Mouse (Mus musculus) stomach, embryonic 15.5 days (tissue): ENCODE data around the gene Glipr2. TPM values are rescaled to one million over a fixed set of nuclear protein-coding genes. Genes with fewer than 3 reads are reported as not detected.

Experiments
- ATAC-seq: fragments of 200-750 bp; cut with Nextera tagmentation; 2 replicates; pipeline ENCODE4 v1.8.0; 2017; ENCODE audit warnings: low read depth, moderate number of reproducible peaks, moderate TSS enrichment; ENCODE audit not compliant: insufficient read depth, low FRiP score
- H3K27ac ChIP-seq: fragments of 300-500 bp; sonication (generic); 2 replicates; pipeline ENCODE4 v1.5.1; 2015; ENCODE audit warnings: mild to moderate bottlenecking, inconsistent platforms
- H3K27me3 ChIP-seq: fragments of 300-500 bp; sonication (generic); replicated peaks from 2 replicates; pipeline ENCODE4 v1.6.1; 2015; ENCODE audit warnings: inconsistent platforms
- H3K36me3 ChIP-seq: fragments of 300-500 bp; sonication (generic); 2 replicates; pipeline ENCODE4 v1.6.1; 2015; ENCODE audit warnings: inconsistent platforms
- H3K4me1 ChIP-seq: fragments of 300-500 bp; sonication (generic); 2 replicates; pipeline ENCODE4 v1.6.1; 2015; ENCODE audit warnings: inconsistent platforms
- H3K4me2 ChIP-seq: fragments of 300-500 bp; sonication (generic); 2 replicates; pipeline ENCODE4 v1.6.1; 2015; ENCODE audit warnings: mild to moderate bottlenecking, inconsistent platforms
- H3K4me3 ChIP-seq: fragments of 300-500 bp; sonication (generic); replicated peaks from 2 replicates; pipeline ENCODE4 v1.5.1; 2015; ENCODE audit warnings: inconsistent platforms
- H3K9ac ChIP-seq: fragments of 300-500 bp; sonication (generic); 2 replicates; pipeline ENCODE4 v1.6.1; 2015; ENCODE audit warnings: inconsistent platforms
- H3K9me3 ChIP-seq: fragments of 300-500 bp; sonication (generic); 2 replicates; pipeline ENCODE4 v1.6.1; 2016; ENCODE audit warnings: inconsistent platforms
- WGBS: fragments of 180-500 bp; shearing (Covaris S2); methylation state at CpG from one replicate; pipeline ENCODE4 v1.1.7; 2015; 5-methylcytosine and 5-hydroxymethylcytosine counted together
- polyA plus RNA-seq: library from polyadenylated mRNA; unstranded; fragments of >200 nt; fragmentation: Nextera tagmentation; extraction: Ambion mirVana; gene quantifications from 2 replicates; pipeline ENCODE4 v1.2.1, GENCODE M21; 2015

The Glipr2 gene
- polyA plus RNA-seq, 1 experiment from 2014 or later, result 106 TPM

DNA sequence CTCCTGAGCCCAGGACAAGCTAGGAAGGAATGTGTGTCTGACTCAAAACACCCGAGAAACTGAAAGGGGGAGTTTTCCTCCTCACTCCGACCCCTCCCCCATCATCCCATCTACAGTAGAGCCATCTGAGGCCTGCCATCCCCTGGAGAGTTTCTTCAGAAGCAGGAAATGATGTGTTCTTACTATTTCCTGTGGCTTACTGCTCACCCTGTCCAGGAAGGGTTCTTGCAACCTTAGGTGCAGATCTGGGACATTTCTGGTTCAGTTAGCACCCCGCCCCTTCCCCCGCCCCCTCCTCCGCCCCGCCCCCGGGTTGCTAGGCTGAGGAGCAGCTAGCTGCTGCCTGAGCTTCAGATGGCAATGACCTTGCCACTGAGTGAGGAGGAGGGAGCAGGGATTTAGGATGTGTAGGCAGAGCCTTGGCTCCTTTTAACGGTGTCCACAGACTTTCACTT is 15.0 kb downstream of the Glipr2 start:
- Histone ChIP-seq H3K4me1 (peaks cover 32% of the 10 kb centered on the region), H3K36me3 (no peaks in the 10 kb centered on the region), H3K27ac (peak overlapping the region; percentile 86), H3K4me2 (peak overlapping the region; percentile 36; the same call in 1 of the 2 replicates), H3K27me3 (no peaks in the 10 kb centered on the region), H3K4me3 (no peak overlapping the region), H3K9ac (no peak overlapping the region), H3K9me3 (no peaks in the 10 kb centered on the region)
- 2% methylated on average over 8 of the region's 8 CpGs for WGBS
- ATAC-seq, result peak; percentile 74

- 53% methylated on average over 4 of the region's 4 CpGs for WGBS
Measured at GRCm38 (mm10) chr4:43973526-43973981, 16.4 kb downstream of the Glipr2 start.

DNA sequence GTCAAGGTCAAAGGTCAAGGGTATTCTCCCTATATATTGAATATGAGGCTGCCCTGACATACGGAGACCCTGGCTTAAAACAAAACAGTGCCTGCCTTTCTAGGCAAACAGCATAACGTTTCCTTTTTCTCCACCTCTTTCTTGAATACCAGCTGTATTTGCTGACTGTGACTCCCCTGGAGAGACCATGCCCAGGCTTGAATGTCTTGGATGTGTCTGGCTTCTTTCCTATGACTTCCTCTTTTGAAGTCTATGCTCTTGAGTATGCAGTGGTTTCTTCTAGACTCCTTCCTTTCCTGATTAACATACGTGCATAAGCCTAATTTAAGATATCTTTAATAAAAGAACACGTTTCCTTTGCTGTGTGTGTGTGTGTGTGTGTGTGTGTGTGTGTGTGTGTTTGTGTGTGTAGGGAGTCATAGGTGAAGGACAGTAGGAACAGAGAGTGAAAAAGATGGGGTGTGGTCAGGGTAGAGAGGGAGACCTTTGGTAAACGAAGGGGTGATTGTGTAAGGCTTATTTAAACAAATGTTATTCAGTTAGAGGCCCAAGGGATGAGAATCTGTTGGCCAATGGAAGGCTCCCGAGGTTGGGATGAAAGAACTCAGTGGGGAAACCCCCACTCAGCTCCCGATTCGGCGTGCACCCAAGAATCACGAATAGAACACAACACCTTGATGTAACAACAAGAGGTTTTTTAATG is 17.9 kb downstream of the Glipr2 start:
- H3K36me3 ChIP-seq, result no peaks in the 10 kb centered on the region
- no peak overlapping the region for H3K4me3 ChIP-seq
- peak overlapping the region; percentile 54; the same call in 1 of the 2 replicates for H3K27ac ChIP-seq
- H3K9me3 ChIP-seq, result no peaks in the 10 kb centered on the region
- no peak overlapping the region for H3K4me2 ChIP-seq
- 62% methylated on average over 10 of the region's 10 CpGs for WGBS
- no peak for ATAC-seq
- H3K4me1 ChIP-seq, result peaks cover 36% of the 10 kb centered on the region
- H3K9ac ChIP-seq, result no peak overlapping the region
- no peaks in the 10 kb centered on the region for H3K27me3 ChIP-seq

More at GRCm38 (mm10) chr4:43973526-43973981, 16.4 kb downstream of the Glipr2 start:
- Histone ChIP-seq H3K9me3 (no peaks in the 10 kb centered on the region), H3K9ac (no peak overlapping the region), H3K4me3 (no peak overlapping the region), H3K27ac (peak overlapping the region; percentile 61), H3K4me2 (no peak overlapping the region), H3K27me3 (no peaks in the 10 kb centered on the region), H3K36me3 (no peaks in the 10 kb centered on the region), H3K4me1 (peaks cover 26% of the 10 kb centered on the region)
- ATAC-seq, result no peak

- Histone ChIP-seq H3K4me2 (no peak overlapping the region), H3K9me3 (no peaks in the 10 kb centered on the region), H3K27me3 (no peaks in the 10 kb centered on the region), H3K4me3 (no peak overlapping the region), H3K9ac (no peak overlapping the region), H3K36me3 (no peaks in the 10 kb centered on the region), H3K4me1 (peaks cover 36% of the 10 kb centered on the region), H3K27ac (no peak overlapping the region)
- ATAC-seq, result no peak
- WGBS, result 75% methylated on average over 6 of the region's 6 CpGs
Measured at GRCm38 (mm10) chr4:43976223-43976740, 19.1 kb downstream of the Glipr2 start.

GRCm38 (mm10) chr4:43978521-43979443 is 21.6 kb downstream of the Glipr2 start:
- Histone ChIP-seq H3K4me1 (peaks cover 25% of the 10 kb centered on the region), H3K27me3 (no peaks in the 10 kb centered on the region), H3K4me2 (no peak overlapping the region), H3K9ac (no peak overlapping the region), H3K9me3 (no peaks in the 10 kb centered on the region), H3K4me3 (no peak overlapping the region), H3K27ac (peak overlapping the region; percentile 71), H3K36me3 (no peaks in the 10 kb centered on the region)
- peak; percentile 56; the same call in 1 of the 2 replicates for ATAC-seq
- WGBS, result 42% methylated on average over 17 of the region's 17 CpGs

- Histone ChIP-seq H3K27ac (no peak overlapping the region), H3K9me3 (no peaks in the 10 kb centered on the region), H3K36me3 (no peaks in the 10 kb centered on the region), H3K4me3 (no peak overlapping the region), H3K4me1 (peaks cover 23% of the 10 kb centered on the region), H3K27me3 (no peaks in the 10 kb centered on the region), H3K9ac (no peak overlapping the region), H3K4me2 (no peak overlapping the region)
- WGBS, result 73% methylated on average over 3 of the region's 3 CpGs
- ATAC-seq, result no peak
Measured at GRCm38 (mm10) chr4:43979746-43980145, 22.5 kb downstream of the Glipr2 start.

DNA sequence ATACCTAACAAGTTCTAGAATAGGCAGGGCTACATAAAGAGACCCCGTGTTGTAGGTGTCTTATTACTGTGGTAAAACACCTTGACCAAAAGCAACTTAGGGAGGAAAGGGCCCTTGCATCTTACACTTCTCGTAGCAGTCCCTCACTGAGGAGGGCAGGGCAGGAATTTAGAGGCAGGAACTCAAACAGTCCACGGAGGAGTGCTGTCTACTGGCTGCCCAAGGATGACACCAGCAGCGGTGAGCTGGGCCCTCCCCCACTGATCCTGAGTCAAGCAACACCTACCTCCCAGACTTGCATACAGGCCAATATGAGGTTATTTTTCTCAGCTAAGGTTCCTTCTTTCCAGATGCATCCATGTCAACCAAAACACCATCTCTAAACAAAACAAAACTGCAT is 23.0 kb downstream of the Glipr2 start:
- 79% methylated on average over 4 of the region's 4 CpGs for WGBS
- no peak overlapping the region for H3K4me2 ChIP-seq
- H3K9ac ChIP-seq, result no peak overlapping the region
- no peaks in the 10 kb centered on the region for H3K36me3 ChIP-seq
- H3K9me3 ChIP-seq, result no peaks in the 10 kb centered on the region
- H3K4me3 ChIP-seq, result no peak overlapping the region
- H3K27ac ChIP-seq, result no peak overlapping the region
- peaks cover 21% of the 10 kb centered on the region for H3K4me1 ChIP-seq
- no peak for ATAC-seq
- H3K27me3 ChIP-seq, result no peaks in the 10 kb centered on the region

DNA sequence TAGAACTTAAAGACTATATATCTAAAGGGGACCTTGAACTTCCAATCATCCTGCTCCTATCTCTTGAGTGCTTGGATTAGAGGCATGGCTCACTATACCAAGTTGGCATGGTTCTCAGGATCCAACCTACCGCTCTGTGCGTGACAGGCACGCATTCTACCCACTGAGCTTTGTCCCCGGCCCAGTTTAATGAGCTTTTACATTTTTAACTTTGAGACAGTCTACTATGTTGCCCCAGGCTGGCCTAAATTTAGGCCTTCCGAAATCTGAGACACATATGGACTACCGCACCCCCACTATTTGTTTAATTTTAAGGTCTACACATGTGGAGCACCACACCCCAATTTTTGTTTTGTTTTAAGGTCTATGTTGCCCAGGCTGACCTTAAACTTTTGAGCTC is 23.6 kb downstream of the Glipr2 start:
- peaks cover 21% of the 10 kb centered on the region for H3K4me1 ChIP-seq
- H3K9ac ChIP-seq, result no peak overlapping the region
- no peak overlapping the region for H3K27ac ChIP-seq
- no peaks in the 10 kb centered on the region for H3K27me3 ChIP-seq
- no peaks in the 10 kb centered on the region for H3K36me3 ChIP-seq
- no peak overlapping the region for H3K4me3 ChIP-seq
- WGBS, result 97% methylated on average over 6 of the region's 6 CpGs
- no peak overlapping the region for H3K4me2 ChIP-seq
- ATAC-seq, result no peak
- H3K9me3 ChIP-seq, result no peaks in the 10 kb centered on the region

GRCm38 (mm10) chr4:43981251-43981650 is 24.1 kb downstream of the Glipr2 start:
- H3K4me3 ChIP-seq, result no peak overlapping the region
- H3K27me3 ChIP-seq, result no peaks in the 10 kb centered on the region
- H3K9me3 ChIP-seq, result no peaks in the 10 kb centered on the region
- H3K36me3 ChIP-seq, result no peaks in the 10 kb centered on the region
- no peak overlapping the region for H3K4me2 ChIP-seq
- peaks cover 21% of the 10 kb centered on the region for H3K4me1 ChIP-seq
- no peak for ATAC-seq
- H3K27ac ChIP-seq, result no peak overlapping the region
- WGBS, result 82% methylated on average over 7 of the region's 7 CpGs
- H3K9ac ChIP-seq, result no peak overlapping the region

GRCm38 (mm10) chr4:43982053-43982732 is 25.0 kb downstream of the Glipr2 start:
- peak; percentile 89 for ATAC-seq
- Histone ChIP-seq H3K4me1 (peaks cover 21% of the 10 kb centered on the region), H3K4me2 (peak overlapping the region; percentile 77), H3K27me3 (no peaks in the 10 kb centered on the region), H3K9me3 (no peaks in the 10 kb centered on the region), H3K36me3 (no peaks in the 10 kb centered on the region), H3K27ac (peak overlapping the region; percentile 45; the same call in 1 of the 2 replicates), H3K4me3 (peak overlapping the region; percentile 36), H3K9ac (peak overlapping the region; percentile 23; the same call in 1 of the 2 replicates)
- 2% methylated on average over 24 of the region's 24 CpGs for whole genome bisulfite sequencing

DNA sequence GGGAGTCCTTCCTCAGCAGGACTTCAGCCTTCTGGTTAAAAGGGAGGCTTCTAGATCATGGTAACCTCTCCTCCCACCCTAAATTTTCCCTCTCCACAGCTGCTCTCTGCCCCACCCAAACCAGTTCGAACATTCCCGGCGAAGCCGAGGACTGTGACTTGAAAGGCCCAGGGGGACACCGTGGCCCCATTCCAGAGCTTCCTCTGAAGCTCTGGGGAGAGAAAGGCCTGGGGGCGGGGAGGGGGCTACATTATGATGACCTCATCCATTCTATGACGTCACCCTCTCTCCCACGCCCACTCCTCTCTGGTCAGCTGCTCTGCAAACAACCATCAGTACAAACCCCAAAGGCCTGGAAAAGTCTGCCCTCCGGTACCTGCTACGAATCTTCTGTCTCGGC is 26.0 kb downstream of the Glipr2 start, which contains the start of gene Ccin:
Gene Ccin, plus strand, starts transcription at position 303 of the 400 bp plus-strand sequence.
- H3K36me3 ChIP-seq, result no peaks in the 10 kb centered on the region
- H3K9me3 ChIP-seq, result no peaks in the 10 kb centered on the region
- ATAC-seq, result no peak
- WGBS, result 75% methylated on average over 11 of the region's 11 CpGs
- peak within 1 kb of the TSS; percentile 77 for H3K4me2 ChIP-seq
- peaks cover 19% of the 10 kb centered on the region for H3K4me1 ChIP-seq
- no peaks in the 10 kb centered on the region for H3K27me3 ChIP-seq
- H3K9ac ChIP-seq, result peak within 1 kb of the TSS; percentile 23; the same call in 1 of the 2 replicates
- peak within 1 kb of the TSS; percentile 45; the same call in 1 of the 2 replicates for H3K27ac ChIP-seq
- peak within 1 kb of the TSS; percentile 36 for H3K4me3 ChIP-seq
